Mouse (Mus musculus) lung, embryonic 15.5 days (tissue): ENCODE data around the gene Snrnp48. TPM values are rescaled to one million over a fixed set of nuclear protein-coding genes. Genes with fewer than 3 reads are reported as not detected.

Experiments
- ATAC-seq: fragments of 200-750 bp; cut with Nextera tagmentation; 2 replicates; pipeline ENCODE4 v1.8.0; 2017; ENCODE audit warnings: moderate number of reproducible peaks, borderline replicate concordance; ENCODE audit not compliant: low FRiP score, low TSS enrichment; ENCODE audit errors: extremely low read depth
- H3K27ac ChIP-seq: fragments of 300-500 bp; sonication (generic); 2 replicates; pipeline ENCODE4 v1.5.1; 2015; ENCODE audit warnings: moderate library complexity, mild to moderate bottlenecking, inconsistent platforms
- H3K27me3 ChIP-seq: fragments of 300-500 bp; sonication (generic); 2 replicates; pipeline ENCODE4 v1.6.1; 2015; ENCODE audit warnings: inconsistent platforms
- H3K36me3 ChIP-seq: fragments of 300-500 bp; sonication (generic); 2 replicates; pipeline ENCODE4 v1.6.1; 2015; ENCODE audit warnings: inconsistent platforms
- H3K4me1 ChIP-seq: fragments of 300-500 bp; sonication (generic); 2 replicates; pipeline ENCODE4 v1.6.1; 2015; ENCODE audit warnings: inconsistent platforms
- H3K4me2 ChIP-seq: fragments of 300-500 bp; sonication (generic); 2 replicates; pipeline ENCODE4 v1.6.1; 2015; ENCODE audit warnings: inconsistent platforms, mild to moderate bottlenecking, moderate library complexity
- H3K4me3 ChIP-seq: fragments of 300-500 bp; sonication (generic); 2 replicates; pipeline ENCODE4 v1.5.1; 2015; ENCODE audit warnings: mild to moderate bottlenecking, inconsistent platforms
- H3K9ac ChIP-seq: fragments of 300-500 bp; sonication (generic); 2 replicates; pipeline ENCODE4 v1.6.1; 2015; ENCODE audit warnings: inconsistent platforms
- H3K9me3 ChIP-seq: fragments of 300-500 bp; sonication (generic); 2 replicates; pipeline ENCODE4 v1.6.1; 2016; ENCODE audit warnings: inconsistent platforms
- WGBS: fragments of 180-500 bp; shearing (Covaris S2); methylation state at CpG from one replicate; pipeline ENCODE4 v1.1.7; 2015; 5-methylcytosine and 5-hydroxymethylcytosine counted together
- polyA plus RNA-seq: library from polyadenylated mRNA; unstranded; fragments of >200 nt; fragmentation: Nextera tagmentation; extraction: Ambion mirVana; gene quantifications from 2 replicates; pipeline ENCODE4 v1.2.1, GENCODE M21; 2015

Snrnp48 gene
- polyA plus RNA-seq, 1 experiment from 2014 or later = 35.7 TPM

DNA sequence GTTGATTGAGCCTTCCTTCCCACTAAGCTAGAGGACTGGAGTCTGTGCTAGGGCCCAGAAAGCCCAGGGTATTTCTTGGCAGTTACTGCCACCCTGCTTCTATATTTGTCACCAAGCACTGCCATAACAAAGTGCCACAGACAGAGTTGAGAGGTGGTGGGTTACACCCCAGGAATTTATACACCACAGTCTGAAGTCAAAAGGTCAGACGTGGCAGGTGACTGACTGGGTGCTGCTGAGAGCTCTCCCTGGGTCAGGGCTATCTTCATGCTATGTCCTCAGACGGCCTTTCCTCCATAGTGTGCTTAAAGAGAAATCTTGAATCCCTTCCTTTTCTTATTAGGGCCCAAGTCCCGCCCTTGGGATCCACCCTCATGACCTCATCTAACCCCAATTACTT is 67.9 kb downstream of the Snrnp48 start:
- no peak for ATAC-seq
- H3K4me1 ChIP-seq = no peaks in the 10 kb centered on the region
- H3K4me3 ChIP-seq = no peak overlapping the region
- no peaks in the 10 kb centered on the region for H3K9me3 ChIP-seq
- no peak overlapping the region for H3K27ac ChIP-seq
- no peaks in the 10 kb centered on the region for H3K27me3 ChIP-seq
- H3K4me2 ChIP-seq = no peak overlapping the region
- WGBS = 57% methylated on average over 3 of the region's 3 CpGs
- no peaks in the 10 kb centered on the region for H3K36me3 ChIP-seq
- H3K9ac ChIP-seq = no peak overlapping the region

Other genes starting within 250 kb of the Snrnp48 start
- gene Ssr1, start 210.7 kb upstream of the Snrnp48 start, polyA plus RNA-seq = 150 and 152 TPM in 2 replicates
- gene Riok1, start 167.9 kb upstream of the Snrnp48 start, polyA plus RNA-seq = 51.4 and 55.1 TPM in 2 replicates
- gene Cage1, start 167.9 kb upstream of the Snrnp48 start, polyA plus RNA-seq = 0.87 and 1.1 TPM in 2 replicates
- gene Dsp, start 53.6 kb upstream of the Snrnp48 start, polyA plus RNA-seq = 6.3 and 7.9 TPM in 2 replicates
- gene Bmp6, start 140.2 kb downstream of the Snrnp48 start, polyA plus RNA-seq = 1.1 and 1.2 TPM in 2 replicates